Mouse (Mus musculus) heart, adult 2 months (tissue): Measurements from ENCODE around the gene B3galt6. TPM values are rescaled to one million over a fixed set of nuclear protein-coding genes. Genes with fewer than 3 reads are reported as not detected.

ENCODE experiments used
- DNase-seq, 2 experiments: peaks; one replicate each; pipeline ENCODE4 v3.0.0; 2021
- H3K27ac ChIP-seq: fragments of 200-600 bp; 2 replicates; pipeline ENCODE4 v1.8.1; 2022
- H3K27me3 ChIP-seq: fragments of 200-500 bp; 2 replicates; pipeline ENCODE4 v1.6.1; 2012; ENCODE audit warnings: mild to moderate bottlenecking, low read length, inconsistent platforms, mixed read lengths; ENCODE audit not compliant: control insufficient read depth, insufficient read depth
- H3K36me3 ChIP-seq: fragments of 200-500 bp; 2 replicates; pipeline ENCODE4 v1.6.1; 2012; ENCODE audit warnings: low read length, inconsistent platforms; ENCODE audit not compliant: control insufficient read depth, insufficient read depth
- H3K4me1 ChIP-seq: fragments of 200-500 bp; 2 replicates; pipeline ENCODE4 v1.6.1; 2011; ENCODE audit warnings: low read length; ENCODE audit not compliant: control insufficient read depth, insufficient read depth
- H3K4me3 ChIP-seq: fragments of 200-600 bp; 2 replicates; pipeline ENCODE4 v1.8.1; 2022
- H3K79me2 ChIP-seq: fragments of 200-500 bp; replicated peaks from 2 replicates; pipeline ENCODE4 v1.6.1; 2012; ENCODE audit warnings: mild to moderate bottlenecking, inconsistent platforms, low read length, moderate library complexity, mixed read lengths; ENCODE audit not compliant: control insufficient read depth, insufficient read depth
- H3K9ac ChIP-seq: fragments of 200-500 bp; 2 replicates; pipeline ENCODE4 v1.6.1; 2012; ENCODE audit warnings: low read depth, mild to moderate bottlenecking, control low read depth, inconsistent platforms, low read length, mixed read lengths
- CTCF ChIP-seq: fragments of 200-600 bp; IDR thresholded peaks from 2 replicates; pipeline ENCODE4 v1.8.1; 2022; ENCODE audit warnings: antibody characterized with exemption, mild to moderate bottlenecking, moderate library complexity
- EP300 ChIP-seq: fragments of 200-500 bp; IDR thresholded peaks from 2 replicates; pipeline ENCODE4 v1.6.1; 2011; ENCODE audit warnings: low read depth, low read length, control low read depth; ENCODE audit not compliant: insufficient read depth
- POLR2A ChIP-seq: fragments of 200-500 bp; IDR thresholded peaks from 2 replicates; pipeline ENCODE4 v1.6.1; 2011; ENCODE audit warnings: mild to moderate bottlenecking, low read depth, low read length, control low read depth; ENCODE audit not compliant: insufficient read depth
- WGBS: fragments of 180-500 bp; shearing (Covaris S2); methylation state at CpG from one replicate; pipeline ENCODE4 v1.1.7; 2018; 5-methylcytosine and 5-hydroxymethylcytosine counted together
- intact Hi-C: fragments of 180-260 bp; cut with DNase I; formaldehyde crosslinking; loops from one replicate; pipeline ENCODE4 v1.15.1; 2025
- polyA plus RNA-seq: library from polyadenylated mRNA; depleted of rRNA; stranded (reverse); fragments of >200 nt; gene quantifications from 2 replicates; pipeline ENCODE4 v1.2.3, GENCODE M21; 2012
- total RNA-seq, 2 experiments: library from RNA; stranded (reverse); gene quantifications; 2 replicates each; pipeline ENCODE4 v1.2.3; 2021

Gene B3galt6
- total and polyA plus RNA-seq, 3 experiments: 2.5 to 3.0 (median 2.7) TPM

DNA sequence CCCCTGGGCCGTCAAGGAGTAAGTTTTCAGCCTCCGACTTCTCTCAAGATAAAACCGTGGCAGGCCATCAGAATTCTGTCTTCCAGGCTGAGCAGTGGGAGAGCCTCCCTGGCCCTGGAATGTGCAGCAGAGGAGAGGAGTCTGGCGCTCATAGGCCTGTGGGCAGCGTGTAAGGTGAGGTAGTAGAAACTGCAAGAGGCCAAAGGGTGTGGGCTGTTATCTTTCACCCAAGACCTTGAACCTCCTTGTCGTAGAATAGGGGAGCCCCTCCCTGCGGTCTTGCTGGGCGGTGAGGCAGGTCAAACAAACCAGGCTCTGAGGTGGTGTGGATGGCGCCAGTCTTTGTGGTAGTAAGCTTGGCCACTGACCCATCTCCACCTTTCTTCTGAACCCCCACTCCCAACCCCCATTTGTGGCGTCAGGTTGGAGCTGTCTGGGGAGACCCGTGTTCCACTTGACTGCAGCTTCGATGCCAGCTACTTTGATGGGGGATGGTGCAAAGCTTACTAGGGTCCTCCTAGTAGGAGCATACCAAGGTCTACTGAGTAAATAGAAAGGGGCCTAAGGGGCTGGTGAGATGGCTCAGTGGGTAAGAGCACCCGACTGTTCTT, 23.3 kb downstream of the B3galt6 start:
- DNase-seq: no peak
- Histone ChIP-seq H3K27ac (no peak overlapping the region), H3K9ac (no peak overlapping the region), H3K36me3 (no peaks in the 10 kb centered on the region), H3K4me3 (no peak overlapping the region), H3K4me1 (no peaks in the 10 kb centered on the region), H3K79me2 (no peaks in the 10 kb centered on the region), H3K27me3 (no peaks in the 10 kb centered on the region)
- intact Hi-C loops: no loop called here
- WGBS: 73% methylated on average over 13 of the region's 13 CpGs
- TF ChIP-seq CTCF (no peak), EP300 (no peak), POLR2A (no peak)

GRCm38 (mm10) chr4:155964396-155964795, 28.1 kb downstream of the B3galt6 start:
- no peak for DNase-seq
- 92% methylated on average over 11 of the region's 11 CpGs for WGBS

DNA sequence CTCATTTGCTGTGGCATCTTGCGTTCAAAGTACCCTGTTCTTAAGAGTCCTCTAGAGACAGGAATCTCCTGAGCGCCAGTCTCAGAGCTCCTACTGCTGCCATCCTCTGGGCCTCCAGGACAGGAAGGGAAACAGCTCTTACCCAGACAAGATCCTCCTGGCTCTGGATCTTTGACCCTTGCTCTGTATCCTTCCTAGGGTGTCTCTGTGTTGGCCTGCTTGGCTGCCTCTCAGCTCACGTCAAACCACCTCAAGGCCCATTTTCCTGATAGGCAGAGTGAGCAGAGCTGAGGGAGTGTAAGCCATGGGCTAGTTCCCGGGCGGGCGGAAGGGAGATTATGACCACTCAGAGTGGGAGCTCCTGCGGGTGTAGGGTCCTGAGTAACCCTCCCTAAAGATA, 29.3 kb downstream of the B3galt6 start:
- Histone ChIP-seq H3K9ac (no peak overlapping the region), H3K27me3 (no peaks in the 10 kb centered on the region), H3K4me3 (no peak overlapping the region), H3K27ac (no peak overlapping the region), H3K36me3 (no peaks in the 10 kb centered on the region), H3K79me2 (no peaks in the 10 kb centered on the region), H3K4me1 (peaks cover 1% of the 10 kb centered on the region; the same call in 1 of the 2 replicates)
- no peak for DNase-seq
- no peak for TF ChIP-seq CTCF
- TF ChIP-seq EP300: no peak
- TF ChIP-seq POLR2A: no peak
- intact Hi-C loops: no loop called here
- WGBS: 74% methylated on average over 7 of the region's 7 CpGs

More at GRCm38 (mm10) chr4:155964396-155964795, 28.1 kb downstream of the B3galt6 start:
- intact Hi-C loops: no loop called here
- no peak overlapping the region for H3K9ac ChIP-seq
- H3K36me3 ChIP-seq: no peaks in the 10 kb centered on the region
- no peaks in the 10 kb centered on the region for H3K79me2 ChIP-seq
- peaks cover under 1% of the 10 kb centered on the region; the same call in 1 of the 2 replicates for H3K4me1 ChIP-seq
- TF ChIP-seq CTCF: no peak
- no peak for TF ChIP-seq EP300
- no peak for TF ChIP-seq POLR2A
- no peaks in the 10 kb centered on the region for H3K27me3 ChIP-seq
- H3K4me3 ChIP-seq: no peak overlapping the region
- no peak overlapping the region for H3K27ac ChIP-seq

GRCm38 (mm10) chr4:155962167-155962971, 30.1 kb downstream of the B3galt6 start, which contains the start of gene C1qtnf12:
TSS of gene C1qtnf12 (plus strand) at chr4:155962318.
- no peaks in the 10 kb centered on the region for H3K36me3 ChIP-seq
- no peaks in the 10 kb centered on the region for H3K79me2 ChIP-seq
- intact Hi-C loops: no loop called here
- TF ChIP-seq POLR2A (peak; percentile 59), CTCF (no peak), EP300 (no peak)
- 0 out of 2 replicates have a peak within 1 kb of the TSS, but pooled peaks have one; percentile 31 for H3K27ac ChIP-seq
- no peaks in the 10 kb centered on the region for H3K27me3 ChIP-seq
- H3K4me3 ChIP-seq: peak within 1 kb of the TSS; percentile 57
- 3% methylated on average over 42 of the region's 42 CpGs for WGBS
- peaks cover 1% of the 10 kb centered on the region; the same call in 1 of the 2 replicates for H3K4me1 ChIP-seq
- DNase-seq: peak; percentile 43 to 51
- H3K9ac ChIP-seq: peak within 1 kb of the TSS; percentile 61

DNA sequence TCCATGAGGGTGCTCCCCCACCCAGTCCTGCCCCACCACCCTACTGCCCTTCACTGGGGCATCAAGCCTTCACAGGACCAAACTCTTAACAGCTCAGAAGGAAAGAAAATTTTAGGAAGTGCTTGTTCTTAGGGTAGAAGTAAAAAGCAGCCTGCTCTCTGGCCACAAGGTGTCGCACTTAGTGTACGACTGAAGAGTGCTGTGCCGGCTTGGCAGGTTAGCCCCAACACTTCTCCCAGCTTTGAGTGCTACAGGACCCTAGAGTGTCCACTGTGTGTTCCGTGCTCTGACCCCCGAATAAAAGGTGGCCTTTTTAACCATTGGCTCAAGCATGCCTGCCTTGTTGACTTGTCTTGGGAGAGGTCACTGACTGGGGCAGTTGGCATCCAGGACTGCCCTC, 33.2 kb downstream of the B3galt6 start:
- no peaks in the 10 kb centered on the region for H3K79me2 ChIP-seq
- peaks cover 1% of the 10 kb centered on the region; the same call in 1 of the 2 replicates for H3K4me1 ChIP-seq
- WGBS: 5% methylated on average over 5 of the region's 5 CpGs
- H3K36me3 ChIP-seq: no peaks in the 10 kb centered on the region
- DNase-seq: peak; percentile 64 to 69
- TF ChIP-seq EP300 (0 out of 2 replicates have a peak, but pooled peaks have one; percentile 57), POLR2A (no peak), CTCF (peak; percentile 83)
- H3K4me3 ChIP-seq: no peak overlapping the region
- no peak overlapping the region for H3K9ac ChIP-seq
- no peaks in the 10 kb centered on the region for H3K27me3 ChIP-seq
- intact Hi-C loops: loop anchor here (2.0 to 5.0 kb wide), 3 partner anchors 32 to 143 kb away; no protein-coding TSS in a partner anchor
- no peak overlapping the region for H3K27ac ChIP-seq
